Mouse (Mus musculus) lung, postnatal 10 days (tissue): ENCODE results near the gene Abcb9.
"Not testable (repeated sequence)": the region's sequence is repeated elsewhere in the genome, so short reads cannot be mapped to it uniquely, and the experiment has no call there.

ENCODE experiments used
- DNase-seq: peaks from one replicate; pipeline ENCODE4 v3.0.0; 2021

Abcb9 gene

DNA sequence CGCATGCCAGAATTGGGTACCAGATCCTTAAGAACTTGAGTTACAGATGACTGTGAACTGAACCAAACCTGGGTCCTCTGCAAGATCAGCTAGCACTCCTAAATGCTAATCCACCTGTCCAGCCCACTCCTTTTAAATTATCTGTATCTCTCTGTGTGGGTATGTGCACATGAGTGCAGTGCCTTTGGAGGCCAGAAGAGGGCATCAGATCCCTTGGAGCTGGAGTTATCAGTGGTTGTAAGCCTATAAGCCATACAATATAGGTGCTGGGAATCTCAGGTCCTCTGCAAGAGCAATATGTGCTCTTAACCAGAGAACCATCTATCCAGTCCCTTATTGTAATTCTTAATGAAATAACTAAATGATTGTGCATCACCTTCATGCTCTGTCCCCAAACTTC is 39.4 kb downstream of the Abcb9 start:
- DNase-seq: no peak

DNA sequence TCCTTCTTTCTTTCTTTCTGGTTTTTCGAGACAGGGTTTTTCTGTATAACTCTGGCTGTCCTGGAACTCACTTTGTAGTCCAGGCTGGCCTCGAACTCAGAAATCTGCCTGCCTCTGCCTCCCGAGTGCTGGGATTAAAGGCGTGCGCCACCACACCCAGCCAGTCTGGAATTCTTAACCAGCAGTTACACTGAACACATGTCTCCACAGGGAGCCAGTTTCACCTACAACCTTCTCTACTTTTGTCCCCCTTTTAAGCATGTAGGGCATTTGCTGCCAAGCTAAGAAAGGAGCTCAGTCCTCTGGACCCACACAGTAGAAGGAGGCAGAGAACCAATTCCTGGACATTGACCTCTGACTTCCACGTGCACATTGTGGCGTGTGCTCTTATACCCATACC is 43.0 kb downstream of the Abcb9 start:
- DNase-seq: not testable (repeated sequence)

DNA sequence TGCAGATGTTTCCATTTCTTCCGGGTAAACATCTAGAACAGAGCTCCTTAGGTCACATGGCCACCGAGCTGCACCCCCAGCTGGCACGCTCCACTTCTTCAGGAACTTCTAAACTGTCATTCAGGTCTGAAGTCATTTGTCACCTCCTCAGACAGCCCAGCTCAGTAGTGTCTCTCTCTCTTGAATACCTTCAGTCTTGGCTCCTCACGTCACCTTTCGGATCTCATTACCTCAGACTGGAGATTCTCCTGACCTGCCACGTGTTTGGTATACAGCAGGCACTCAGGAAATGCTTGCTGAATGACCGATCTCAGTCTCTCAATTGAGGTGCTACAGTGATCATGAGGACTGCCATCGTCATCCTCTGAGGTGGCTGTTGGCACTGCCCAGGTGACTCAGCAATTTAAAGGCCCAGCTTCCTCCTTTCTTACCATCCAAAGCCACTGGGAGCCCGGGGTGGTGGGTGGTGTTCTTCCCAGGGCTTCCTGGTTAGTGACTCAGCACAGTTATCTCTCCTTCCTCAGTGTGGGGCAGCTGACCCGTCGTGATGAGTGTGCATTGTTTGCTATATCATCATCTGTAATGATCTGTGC is 43.6 kb downstream of the Abcb9 start:
- DNase-seq: peak; percentile 22

DNA sequence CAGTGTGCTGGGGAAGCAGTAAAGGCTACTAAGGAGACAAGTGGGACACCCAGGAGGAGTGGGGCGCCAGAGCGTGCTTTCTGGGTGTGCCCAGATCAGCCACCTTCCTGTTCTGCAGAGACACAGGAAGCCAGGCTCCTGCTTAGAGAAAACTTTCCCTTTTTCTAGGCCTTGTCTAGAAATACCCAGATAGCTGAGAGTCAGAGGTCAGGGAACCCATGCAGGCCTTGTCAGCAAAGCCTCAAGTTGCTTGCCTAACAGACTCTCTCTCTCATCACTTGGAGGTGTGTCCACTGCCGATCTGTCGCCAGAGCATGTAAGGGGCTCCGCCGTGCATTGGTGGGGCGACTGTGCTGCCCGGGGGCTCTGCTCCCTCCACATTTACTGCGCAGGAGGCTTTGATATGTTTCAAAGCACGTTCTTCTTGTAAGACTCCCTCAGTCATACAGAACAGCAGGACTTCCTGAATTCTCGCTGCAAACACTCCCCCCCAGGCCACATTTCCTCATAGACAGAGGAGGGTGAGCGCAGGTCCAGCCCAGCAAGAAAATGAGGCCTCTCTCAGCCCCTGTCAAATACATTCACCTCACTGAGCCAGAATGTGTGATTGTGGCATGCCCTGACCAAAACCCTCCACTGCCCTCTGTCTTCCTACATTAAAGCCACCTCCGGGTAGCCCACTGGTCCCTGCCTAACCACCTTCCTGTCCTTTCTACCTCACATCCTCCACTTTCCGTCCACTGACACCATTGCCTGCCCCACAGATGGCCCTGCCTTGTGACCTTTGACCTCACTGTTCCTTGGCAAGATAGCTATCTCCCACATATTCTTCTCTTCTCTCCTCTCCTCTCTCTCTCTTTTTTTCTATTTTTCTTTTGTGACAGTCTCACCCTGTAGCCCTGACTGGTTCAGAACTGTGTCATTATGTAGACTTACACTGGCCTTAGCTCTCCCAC is 45.2 kb downstream of the Abcb9 start:
- peak; percentile 47 for DNase-seq

DNA sequence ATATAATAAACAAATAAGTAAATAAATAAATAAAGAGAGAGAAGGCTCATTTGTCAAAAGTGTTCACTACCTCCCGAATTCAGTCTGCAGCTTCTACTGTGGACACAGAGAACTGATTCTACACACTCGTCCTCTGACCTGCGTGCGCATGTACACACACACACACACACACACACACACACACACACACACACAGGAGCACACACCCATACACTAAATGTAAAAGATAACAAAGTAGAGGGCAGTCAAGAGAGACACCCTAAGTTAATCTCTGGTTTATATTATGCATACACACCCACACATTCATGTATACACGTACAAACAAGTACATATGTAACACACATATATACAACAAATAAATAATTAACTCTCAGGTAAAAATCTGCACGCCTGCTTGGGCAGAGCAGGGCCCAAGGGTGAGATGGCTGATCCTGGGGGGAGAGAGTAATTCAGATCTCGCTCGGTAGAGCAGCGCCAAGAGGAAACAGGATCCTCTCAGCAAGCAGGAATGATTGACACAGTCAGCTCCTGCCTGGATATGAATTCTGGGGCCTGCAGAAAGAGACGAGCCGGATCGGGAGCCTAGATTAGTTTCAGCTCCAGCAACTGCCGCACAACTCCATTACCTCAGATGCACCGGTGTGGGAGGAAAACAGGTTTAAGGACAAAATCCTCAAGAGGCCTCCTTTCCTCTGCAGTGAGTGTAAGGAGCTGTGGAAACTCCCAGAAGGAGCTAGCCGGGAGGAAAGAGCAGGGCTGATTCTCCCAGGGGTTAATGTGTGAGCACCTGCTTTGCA is 46.2 kb downstream of the Abcb9 start:
- no peak for DNase-seq

DNA sequence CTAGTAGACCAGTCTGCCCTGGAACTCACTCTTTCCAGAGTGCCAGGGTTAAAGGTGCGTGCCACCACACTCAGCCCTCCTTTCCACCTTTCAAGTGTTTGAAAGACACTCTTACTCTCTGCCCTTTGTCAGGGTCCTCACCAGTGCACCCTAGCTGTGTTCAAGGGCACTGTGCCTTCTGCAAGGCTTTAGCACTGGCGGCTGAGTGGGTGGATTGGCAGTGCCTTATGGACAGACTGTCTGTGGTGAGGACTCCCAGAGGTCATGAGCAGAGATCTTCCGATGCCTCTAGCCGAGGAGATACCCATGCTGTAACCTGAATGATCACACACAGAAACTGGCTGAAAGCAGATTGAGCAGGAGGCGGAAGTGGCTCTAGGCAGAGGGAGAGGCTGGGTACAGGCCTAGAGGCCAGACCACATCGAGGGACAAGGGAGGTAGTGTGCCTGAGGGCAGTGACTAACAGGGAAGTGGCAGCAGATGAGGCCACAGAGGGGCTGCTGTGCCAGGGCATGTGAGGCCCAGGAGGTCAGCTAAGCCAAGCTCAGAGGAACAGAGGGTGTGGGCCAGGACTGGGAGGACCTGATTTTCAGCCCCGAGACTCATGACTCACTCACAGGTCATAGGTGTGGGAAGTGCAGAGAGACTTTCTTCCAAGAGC is 48.7 kb downstream of the Abcb9 start:
- DNase-seq: peak; percentile 28

DNA sequence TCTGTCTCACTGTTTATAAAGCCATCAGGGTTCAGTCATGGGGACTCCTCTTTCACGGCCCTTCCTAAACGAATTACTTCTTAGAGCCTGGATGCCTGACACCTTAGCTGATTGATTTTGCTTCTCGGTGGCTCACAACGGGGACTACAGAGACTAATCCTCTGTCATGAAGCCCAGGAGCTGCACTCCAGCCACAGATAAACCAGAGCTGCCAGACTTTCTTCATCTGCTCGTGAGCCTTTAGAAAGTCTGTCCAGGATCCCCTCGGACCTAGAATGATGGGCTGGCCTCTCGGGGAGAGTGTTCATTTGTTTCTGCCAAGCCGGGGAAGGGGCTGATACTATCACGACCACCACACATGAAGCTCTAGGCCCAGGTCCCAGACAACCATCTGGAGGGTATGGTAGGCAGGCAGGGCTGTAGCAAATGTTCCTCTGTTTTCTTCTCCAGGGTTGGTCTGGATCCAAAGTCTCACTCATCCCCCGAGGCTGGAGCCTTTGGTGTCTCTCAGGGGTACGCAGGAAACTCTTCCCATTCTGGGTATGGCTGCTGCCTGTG is 50.1 kb downstream of the Abcb9 start:
- DNase-seq: no peak

DNA sequence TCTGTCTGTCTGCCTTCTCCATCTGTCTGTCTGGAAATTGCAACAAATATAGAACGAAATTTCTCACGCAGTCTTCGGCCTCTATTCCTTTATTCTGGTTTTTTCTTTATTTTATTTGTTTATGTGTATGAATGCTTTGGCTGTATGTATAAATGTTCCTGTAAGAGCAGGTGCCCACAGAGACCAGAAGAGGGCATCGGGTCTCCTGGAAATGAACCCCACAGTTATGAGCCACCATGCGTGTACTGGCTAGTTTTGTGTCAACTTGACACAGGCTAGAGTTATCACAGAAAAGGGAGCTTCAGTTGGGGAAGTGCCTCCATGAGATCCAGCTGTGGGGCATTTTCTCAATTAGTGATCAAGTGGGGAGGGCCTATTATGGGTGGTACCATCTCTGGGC is 51.6 kb downstream of the Abcb9 start:
- DNase-seq: no peak

DNA sequence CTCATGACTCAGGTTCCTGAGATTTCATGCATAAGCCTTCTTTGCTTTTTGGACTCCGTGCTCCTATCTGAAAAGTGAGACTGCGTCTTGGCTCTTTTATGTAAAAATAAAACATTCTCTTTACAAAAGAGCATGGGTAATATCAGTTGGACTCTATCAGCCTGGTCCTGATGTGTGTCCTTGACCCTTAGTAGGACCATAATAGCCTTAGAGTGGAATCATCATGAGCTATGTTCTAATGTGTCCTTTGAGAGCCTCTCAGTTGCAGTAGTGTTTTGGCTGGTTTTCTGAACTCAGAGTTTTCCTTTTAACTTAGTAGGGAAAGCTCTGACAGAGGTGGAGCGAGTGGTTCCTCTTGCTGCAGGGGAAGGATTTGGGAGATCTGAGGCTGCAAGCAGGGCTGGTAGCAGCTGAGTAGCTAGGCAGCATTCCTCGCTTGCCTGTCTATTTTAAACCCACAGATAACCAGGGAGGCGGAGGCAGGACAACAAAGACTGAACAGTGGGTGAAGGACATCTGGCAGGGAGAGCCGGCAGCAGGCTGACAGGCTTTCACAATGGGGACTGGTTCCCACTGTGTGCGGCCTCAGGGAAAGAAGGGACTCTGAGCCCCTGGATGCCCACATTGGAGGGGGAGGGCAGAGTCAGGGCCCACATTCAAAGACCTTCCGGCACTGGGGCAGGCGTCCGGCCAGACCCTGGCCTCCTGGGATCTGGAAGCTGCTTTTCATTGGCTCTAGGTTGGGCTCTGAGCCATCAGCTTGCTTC is 52.2 kb downstream of the Abcb9 start:
- DNase-seq: peak; percentile 55

DNA sequence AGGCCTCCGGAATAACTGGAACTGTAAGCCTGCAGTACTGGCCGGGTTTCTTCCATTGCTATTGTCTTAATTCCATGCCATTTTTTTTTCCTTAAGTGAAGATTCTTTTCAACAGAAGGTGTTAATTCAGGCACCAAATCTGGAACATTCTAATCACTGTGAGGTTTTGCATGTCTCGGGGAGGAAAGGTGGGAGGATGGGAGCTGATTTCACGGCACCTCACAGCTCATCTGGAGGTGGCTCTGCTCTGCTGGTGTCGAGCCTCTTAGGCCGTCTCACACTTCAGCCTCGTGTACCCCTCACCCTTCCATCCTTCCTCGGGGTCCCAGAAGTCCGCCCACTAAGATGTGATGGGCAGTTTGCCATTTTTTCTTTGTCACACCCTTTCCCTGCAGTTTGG is 54.5 kb downstream of the Abcb9 start:
- DNase-seq: no peak

DNA sequence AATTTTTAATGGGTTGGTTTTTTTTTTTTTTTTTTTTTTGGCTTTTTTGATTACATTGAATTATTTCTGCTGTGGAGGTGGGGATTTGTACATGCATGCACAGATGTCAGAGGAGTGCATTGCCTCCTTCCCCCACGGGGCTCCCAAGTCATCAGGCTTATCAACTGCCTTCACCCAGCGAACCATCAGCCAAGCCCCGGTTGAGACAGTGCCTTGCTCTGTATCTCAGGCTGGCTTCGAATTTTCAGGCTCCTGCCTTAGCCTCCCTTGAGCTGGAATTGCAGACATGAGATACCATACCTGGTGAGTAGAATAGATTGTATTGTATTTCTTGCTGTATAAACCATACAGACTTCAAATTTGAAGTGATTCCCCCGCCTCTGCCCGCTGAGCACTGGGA is 56.0 kb downstream of the Abcb9 start:
- no peak for DNase-seq

DNA sequence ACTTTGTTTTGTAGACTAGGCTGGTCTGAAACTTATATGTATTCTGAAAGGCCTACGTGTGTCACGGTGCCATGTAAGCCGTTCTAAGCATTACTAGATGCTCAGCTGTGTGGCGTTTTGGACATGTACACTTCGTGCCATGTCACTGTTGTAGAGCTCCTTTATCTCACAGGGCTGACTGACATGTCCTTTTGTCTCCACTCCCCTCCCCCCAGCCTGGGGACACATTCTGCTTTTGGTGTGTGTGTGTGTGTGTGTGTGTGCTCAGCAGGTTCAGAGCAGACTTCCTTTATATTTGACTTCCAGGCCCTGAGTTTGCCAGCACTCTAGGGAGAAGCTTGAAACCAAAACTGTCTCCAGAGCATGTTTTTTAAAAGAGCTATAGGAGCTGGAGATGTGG is 58.8 kb downstream of the Abcb9 start:
- no peak for DNase-seq

DNA sequence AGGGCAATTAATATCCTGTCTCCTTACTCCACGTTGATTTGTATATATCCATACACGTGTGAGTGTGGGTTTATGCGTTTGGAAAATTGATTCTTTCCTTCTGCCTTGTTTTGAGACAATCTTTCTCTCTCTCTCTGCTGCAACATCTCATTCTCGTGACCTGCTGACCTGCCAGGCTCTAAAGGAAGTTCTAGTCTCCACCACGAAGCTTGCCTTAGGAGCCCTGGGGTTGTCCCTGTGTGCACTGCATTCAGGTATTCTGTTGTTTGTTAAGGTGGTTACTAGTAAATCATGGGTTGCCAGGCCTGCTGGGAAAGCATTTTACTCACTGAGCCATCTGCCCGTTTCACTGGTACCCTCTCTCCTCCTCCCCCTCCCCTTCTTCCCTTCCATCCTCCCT is 59.3 kb downstream of the Abcb9 start:
- no peak for DNase-seq

DNA sequence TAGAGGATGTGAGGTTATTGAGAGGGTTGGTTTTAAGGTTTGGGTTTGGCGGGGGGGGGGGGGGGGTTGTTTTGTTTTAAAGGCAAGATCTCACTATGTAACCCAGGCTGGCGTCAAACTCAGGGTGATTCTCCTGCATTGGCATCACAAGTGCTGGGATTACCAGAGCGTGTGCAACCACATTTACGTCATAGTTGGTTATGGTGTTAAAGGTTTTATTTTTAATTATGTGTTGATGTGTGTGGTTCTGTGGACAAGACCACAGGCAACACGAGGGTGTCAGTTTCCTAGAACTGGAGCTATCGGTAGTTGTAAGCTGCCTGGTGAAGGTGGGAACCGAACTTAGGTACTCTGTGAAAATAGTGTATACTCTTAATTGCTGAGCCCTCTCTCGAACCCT is 59.8 kb downstream of the Abcb9 start:
- no peak for DNase-seq

DNA sequence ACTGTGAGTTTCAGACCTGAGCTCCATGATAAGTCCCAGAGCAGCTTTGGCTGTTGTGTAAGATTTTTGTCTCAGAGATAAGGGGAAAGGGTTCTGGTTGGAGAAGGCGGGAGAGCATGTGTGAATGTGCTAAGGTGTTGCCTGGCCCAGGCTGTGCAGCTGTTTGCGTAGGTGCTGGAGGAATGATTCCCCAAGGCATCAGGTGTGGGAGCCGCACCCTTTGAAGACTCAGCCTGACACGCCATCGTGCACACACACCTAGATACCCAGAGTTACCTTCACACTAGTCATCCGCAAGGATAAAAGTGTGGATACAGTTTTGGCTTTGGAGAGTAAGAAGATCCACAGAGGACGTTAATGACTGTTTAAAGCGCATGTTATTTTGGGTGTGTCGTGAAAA is 60.2 kb downstream of the Abcb9 start:
- no peak for DNase-seq

DNA sequence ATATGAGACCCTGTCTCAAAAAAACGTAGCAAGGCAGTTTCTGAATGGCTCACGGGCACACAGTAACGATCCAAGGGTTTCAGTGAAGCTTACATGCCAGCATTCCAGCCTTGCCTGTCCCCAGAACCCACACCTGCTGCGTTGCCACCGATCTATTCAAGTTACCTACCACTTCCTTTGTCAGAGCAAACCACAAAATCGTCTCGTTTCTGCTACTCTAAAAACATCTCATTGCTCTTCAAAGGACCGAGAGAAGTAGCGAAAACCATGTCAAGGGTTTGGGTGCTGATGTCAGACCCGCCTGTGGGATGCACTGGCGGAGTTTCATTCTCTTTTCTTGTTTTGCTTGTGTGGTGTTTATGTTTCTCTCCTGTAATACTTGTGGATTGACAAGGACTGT is 61.1 kb downstream of the Abcb9 start:
- no peak for DNase-seq

DNA sequence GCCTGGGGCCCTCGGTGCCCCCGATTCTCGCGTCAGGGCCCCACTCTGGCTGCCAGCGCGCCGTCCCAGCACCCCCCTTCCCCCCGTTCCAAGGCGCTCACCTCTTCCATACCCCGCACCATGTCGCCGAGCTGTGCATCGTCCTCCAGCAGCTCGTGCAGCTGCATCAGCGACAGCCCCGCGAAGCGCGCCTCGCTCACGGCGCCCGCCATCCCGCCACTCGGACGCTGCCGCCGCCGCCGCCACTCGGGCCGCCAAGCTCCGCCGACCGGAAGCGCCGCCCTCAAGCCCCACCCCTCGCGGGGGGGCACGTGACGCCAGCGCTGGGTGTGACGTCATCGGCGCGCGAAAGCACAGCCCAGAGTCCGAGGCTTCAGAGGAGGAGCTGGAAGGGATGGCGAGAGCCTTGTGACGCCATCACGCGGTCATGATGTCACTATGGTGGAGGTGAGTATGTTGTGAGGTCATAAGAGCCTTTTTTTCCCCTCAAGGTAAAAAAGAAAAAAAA is 63.5 kb downstream of the Abcb9 start, which contains the start of gene Vps37b:
Gene Vps37b (minus strand): TSS at position 270 of the 508 bp plus-strand sequence.
- DNase-seq: peak; percentile 92

DNA sequence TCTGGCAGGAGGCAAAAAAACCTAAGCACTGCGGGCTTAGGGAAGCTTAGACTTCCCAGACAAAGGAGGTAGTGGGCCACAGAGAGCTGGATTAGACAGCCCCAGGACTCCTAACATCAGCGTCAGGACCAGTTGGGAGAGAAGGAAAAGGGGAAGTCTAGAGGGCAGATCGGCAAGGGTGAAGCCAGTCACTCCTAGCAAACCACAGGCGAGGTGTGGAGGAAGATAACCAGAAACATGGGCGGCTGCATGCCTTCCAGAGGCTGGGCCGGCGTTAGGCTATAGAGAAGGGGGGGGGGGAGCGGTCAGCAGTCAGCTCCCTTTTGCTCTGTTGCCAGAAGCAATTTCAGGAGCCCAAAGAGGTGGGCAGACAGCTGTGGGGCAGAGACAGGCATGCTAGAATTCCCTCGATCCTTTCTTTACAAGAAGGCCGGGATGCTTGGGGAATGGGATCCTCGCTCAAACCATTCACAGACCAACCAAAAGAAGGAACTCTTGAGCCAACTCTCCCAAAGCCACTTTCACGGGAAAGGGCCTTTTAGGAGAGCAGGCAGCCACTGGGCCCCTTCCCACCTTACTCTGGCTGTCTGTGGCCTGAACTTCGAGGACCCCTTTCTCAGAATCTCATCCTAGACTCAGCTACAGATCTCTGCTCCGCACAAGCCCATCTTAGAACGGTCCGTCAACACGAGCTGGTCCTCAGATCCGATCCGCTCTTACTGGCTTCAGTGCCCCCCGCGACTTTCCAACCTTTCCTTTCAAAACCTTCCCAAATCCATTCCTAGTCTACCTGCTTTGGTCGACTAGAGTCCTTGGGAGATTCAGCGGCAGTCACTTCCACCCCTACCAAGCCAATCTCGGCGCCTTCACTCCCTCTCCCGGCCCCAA is 64.3 kb downstream of the Abcb9 start:
- DNase-seq: no peak

DNA sequence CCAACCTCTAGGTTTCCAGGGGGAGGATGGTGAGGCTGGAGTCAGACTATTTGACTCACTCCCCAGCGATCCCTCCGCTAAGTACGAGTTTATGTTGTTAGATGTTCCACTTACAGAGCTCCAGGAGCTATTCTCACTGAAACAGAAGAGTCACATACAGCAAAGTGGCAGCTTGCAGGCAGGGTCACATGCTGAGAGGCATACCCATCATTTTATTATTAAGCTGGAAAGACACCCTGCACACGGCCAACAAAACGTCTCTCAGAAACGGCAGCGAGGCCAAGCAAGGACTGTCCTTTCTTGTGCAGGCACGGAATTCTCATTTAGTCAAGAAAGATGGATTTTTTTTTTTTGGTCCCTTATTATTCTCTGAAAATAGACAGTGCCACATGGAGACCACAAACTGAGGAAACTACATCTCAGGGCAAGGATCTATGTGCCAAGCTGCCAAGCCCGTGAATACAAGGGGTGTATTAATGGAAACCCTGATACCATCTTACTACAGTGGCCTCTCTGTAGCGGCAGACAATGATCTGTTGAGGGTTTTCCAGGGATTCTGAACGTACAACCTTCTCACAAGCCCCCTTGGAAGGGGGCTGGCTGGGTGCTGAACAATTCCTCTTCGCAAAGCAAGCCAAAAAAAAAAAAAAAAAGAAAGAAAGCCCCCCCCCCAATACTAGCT is 65.1 kb downstream of the Abcb9 start:
- DNase-seq: no peak
